Mouse (Mus musculus): ENCODE results near the gene Tmem135. TPM values are rescaled to one million over a fixed set of nuclear protein-coding genes. Genes with fewer than 3 reads are reported as not detected.

Gene Tmem135
- polyA plus RNA-seq, 1 experiment, result not detected

DNA sequence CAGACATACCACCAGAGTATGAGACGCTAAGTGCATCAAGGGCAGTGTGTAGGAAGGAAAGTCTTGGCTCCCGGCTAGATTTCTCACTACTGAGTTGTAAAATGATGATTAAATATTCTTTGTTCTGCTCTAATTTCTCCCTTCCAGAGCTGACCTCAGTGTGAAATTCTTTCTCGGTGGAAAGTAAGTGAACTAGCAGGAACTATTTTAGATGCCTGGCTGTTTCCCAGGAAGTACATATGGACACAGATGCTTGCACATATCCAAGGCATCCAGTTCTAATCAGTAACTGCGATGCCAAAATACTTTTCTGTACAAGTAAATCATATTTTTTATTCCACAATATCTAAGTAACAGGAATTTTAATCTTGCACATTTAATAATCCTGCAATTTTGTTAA, 220.1 kb downstream of the Tmem135 start:
- H3K4me1 ChIP-seq (ENCODE audit: control insufficient read depth, insufficient read depth, low read length), result no peaks in the 10 kb centered on the region
- no peak overlapping the region for H3K27ac ChIP-seq (ENCODE audit: insufficient read depth, low read depth, low read length)
- 70% methylated on average over 4 of the region's 4 CpGs for WGBS
- H3K4me3 ChIP-seq (ENCODE audit: insufficient read depth, low read depth, low read length), result no peak overlapping the region
- TF ChIP-seq POLR2A (IDR thresholded peaks at IDR 0.05; ENCODE audit: insufficient read depth, low read depth, low read length) (no peak), CTCF (IDR thresholded peaks at IDR 0.05; ENCODE audit: insufficient read depth, low read depth, low read length) (no peak)

DNA sequence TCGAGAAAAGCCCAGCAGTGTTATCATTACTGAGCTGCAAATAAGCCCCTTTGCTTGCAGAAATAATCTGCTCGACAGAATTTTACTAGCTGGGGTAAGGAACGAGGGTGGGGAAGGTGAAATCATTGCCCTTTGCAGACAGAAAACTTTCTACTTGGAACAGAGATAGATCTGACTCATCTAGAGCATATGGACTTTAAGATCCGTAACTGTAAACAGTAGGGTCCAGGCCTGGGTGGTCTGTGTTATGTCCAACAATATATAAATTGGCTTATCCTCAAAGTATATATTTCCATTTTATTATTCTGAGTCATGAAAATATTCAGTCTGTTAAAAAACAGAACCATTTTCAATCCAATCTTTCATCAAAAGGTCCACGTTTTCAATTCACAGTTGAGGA, 221.1 kb downstream of the Tmem135 start:
- TF ChIP-seq CTCF (IDR thresholded peaks at IDR 0.05; ENCODE audit: insufficient read depth, low read depth, low read length) (no peak), POLR2A (IDR thresholded peaks at IDR 0.05; ENCODE audit: insufficient read depth, low read depth, low read length) (no peak)
- no peaks in the 10 kb centered on the region for H3K4me1 ChIP-seq (ENCODE audit: control insufficient read depth, insufficient read depth, low read length)
- 72% methylated on average over 5 of the region's 5 CpGs for WGBS
- H3K27ac ChIP-seq (ENCODE audit: insufficient read depth, low read depth, low read length), result no peak overlapping the region
- no peak overlapping the region for H3K4me3 ChIP-seq (ENCODE audit: insufficient read depth, low read depth, low read length)

DNA sequence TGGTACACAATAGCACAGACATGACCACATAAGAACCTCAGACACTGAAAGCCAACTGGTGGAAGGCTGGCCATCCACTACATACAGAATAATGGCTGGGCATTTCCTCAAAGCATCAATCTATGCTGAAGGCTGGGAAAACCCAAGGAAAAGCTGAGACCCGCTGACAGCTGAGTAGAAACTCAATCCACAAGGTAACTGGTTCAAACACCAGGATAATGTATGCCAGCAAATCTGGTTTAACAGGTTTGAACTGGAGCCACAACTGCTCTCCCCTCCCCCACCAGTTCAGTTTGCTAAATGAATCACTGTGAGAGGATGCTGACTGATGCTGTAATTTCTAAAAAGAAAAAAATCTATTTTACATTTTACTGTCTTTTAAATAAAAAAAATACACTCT, 222.7 kb downstream of the Tmem135 start:
- no peaks in the 10 kb centered on the region for H3K4me1 ChIP-seq (ENCODE audit: control insufficient read depth, insufficient read depth, low read length)
- 73% methylated on average over 1 of the region's 1 CpGs for WGBS
- H3K27ac ChIP-seq (ENCODE audit: insufficient read depth, low read depth, low read length), result no peak overlapping the region
- H3K4me3 ChIP-seq (ENCODE audit: insufficient read depth, low read depth, low read length), result no peak overlapping the region
- no peak for TF ChIP-seq POLR2A (IDR thresholded peaks at IDR 0.05; ENCODE audit: insufficient read depth, low read depth, low read length)
- TF ChIP-seq CTCF (IDR thresholded peaks at IDR 0.05; ENCODE audit: insufficient read depth, low read depth, low read length), result no peak

DNA sequence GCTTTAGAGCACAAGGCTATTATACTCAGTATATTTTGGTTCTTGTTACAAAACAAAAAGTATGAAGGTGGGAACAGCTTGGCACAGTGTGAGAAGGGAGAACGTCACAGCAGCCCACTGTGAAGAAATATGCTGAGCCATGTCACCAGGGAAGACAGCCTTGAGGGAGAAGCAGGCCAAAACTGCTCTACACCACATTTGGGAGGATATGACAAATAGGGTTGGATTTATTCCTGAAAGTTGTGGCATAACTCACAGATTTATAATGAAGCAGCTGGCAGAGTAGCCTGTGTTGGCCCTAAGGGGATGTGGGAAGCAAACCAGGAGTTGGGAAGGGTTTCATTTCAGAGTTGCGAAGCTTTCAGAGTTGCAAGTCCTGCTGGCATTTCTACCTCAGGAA, 225.4 kb downstream of the Tmem135 start:
- Histone ChIP-seq H3K4me3 (ENCODE audit: insufficient read depth, low read depth, low read length) (no peak overlapping the region), H3K27ac (ENCODE audit: insufficient read depth, low read depth, low read length) (no peak overlapping the region), H3K4me1 (ENCODE audit: control insufficient read depth, insufficient read depth, low read length) (no peaks in the 10 kb centered on the region)
- 78% methylated on average over 2 of the region's 2 CpGs for whole genome bisulfite sequencing
- TF ChIP-seq CTCF (IDR thresholded peaks at IDR 0.05; ENCODE audit: insufficient read depth, low read depth, low read length) (no peak), POLR2A (IDR thresholded peaks at IDR 0.05; ENCODE audit: insufficient read depth, low read depth, low read length) (no peak)

DNA sequence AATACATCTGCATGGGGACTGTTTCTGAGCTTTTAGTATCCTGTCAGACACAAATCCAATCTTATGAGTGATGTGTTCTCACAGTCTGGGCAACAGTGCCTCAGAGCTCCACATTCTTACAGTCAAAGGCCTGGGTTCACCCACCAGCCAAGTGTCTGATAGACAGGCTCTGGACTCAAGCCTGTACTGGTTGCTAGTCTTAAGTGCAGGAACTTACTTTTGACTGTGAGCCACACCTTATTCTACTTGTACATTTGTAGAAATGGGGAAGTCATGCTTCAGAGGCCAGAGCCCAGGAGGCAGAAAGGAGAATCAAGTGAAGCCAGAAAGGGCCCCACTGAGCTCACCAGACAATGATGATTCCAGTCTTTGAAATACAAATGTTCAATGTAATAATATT, 226.1 kb downstream of the Tmem135 start:
- no peaks in the 10 kb centered on the region for H3K4me1 ChIP-seq (ENCODE audit: control insufficient read depth, insufficient read depth, low read length)
- TF ChIP-seq POLR2A (IDR thresholded peaks at IDR 0.05; ENCODE audit: insufficient read depth, low read depth, low read length) (no peak), CTCF (IDR thresholded peaks at IDR 0.05; ENCODE audit: insufficient read depth, low read depth, low read length) (no peak)
- no peak overlapping the region for H3K4me3 ChIP-seq (ENCODE audit: insufficient read depth, low read depth, low read length)
- H3K27ac ChIP-seq (ENCODE audit: insufficient read depth, low read depth, low read length), result no peak overlapping the region

DNA sequence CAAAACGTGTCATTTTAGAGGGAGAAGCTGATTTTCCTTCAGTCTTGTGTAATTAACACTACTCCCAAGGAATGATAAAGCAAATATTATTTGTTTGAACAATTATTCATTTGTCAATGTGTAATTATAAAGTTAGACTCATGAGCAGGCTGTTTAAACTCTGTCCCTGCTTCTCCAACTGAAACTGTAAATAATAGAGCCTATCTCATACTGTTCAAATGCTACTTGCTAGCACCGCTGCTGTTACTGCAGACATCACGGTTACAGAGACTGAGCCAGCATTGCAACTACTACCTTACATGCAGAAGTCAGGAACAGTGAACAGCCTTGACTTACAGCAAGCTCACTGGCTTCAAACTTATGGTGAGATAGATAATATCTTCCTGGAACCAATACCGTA, 229.6 kb downstream of the Tmem135 start:
- no peak overlapping the region for H3K4me3 ChIP-seq (ENCODE audit: insufficient read depth, low read depth, low read length)
- no peaks in the 10 kb centered on the region for H3K4me1 ChIP-seq (ENCODE audit: control insufficient read depth, insufficient read depth, low read length)
- TF ChIP-seq CTCF (IDR thresholded peaks at IDR 0.05; ENCODE audit: insufficient read depth, low read depth, low read length) (no peak), POLR2A (IDR thresholded peaks at IDR 0.05; ENCODE audit: insufficient read depth, low read depth, low read length) (no peak)
- H3K27ac ChIP-seq (ENCODE audit: insufficient read depth, low read depth, low read length), result no peak overlapping the region
- 84% methylated on average over 4 of the region's 4 CpGs for WGBS

DNA sequence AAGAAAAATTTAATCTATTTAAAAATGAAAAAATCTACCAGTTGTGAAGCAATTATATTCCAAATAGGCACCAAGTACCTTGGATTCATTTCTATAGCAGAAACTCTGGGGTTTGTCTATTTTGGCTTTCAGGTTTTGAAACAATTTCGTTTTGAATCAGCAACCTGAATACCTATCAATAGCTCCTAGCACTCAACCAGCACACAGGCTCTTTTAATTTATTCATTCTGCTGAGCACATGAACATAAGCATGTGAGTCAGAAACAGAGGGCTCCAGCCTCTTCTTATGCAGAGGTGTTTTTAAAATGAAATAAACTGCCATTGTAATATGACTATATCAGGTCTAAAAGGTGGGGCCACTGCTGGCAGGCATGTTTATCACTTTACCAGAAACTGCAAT, 231.0 kb downstream of the Tmem135 start:
- 49% methylated on average over 1 of the region's 1 CpGs for WGBS

DNA sequence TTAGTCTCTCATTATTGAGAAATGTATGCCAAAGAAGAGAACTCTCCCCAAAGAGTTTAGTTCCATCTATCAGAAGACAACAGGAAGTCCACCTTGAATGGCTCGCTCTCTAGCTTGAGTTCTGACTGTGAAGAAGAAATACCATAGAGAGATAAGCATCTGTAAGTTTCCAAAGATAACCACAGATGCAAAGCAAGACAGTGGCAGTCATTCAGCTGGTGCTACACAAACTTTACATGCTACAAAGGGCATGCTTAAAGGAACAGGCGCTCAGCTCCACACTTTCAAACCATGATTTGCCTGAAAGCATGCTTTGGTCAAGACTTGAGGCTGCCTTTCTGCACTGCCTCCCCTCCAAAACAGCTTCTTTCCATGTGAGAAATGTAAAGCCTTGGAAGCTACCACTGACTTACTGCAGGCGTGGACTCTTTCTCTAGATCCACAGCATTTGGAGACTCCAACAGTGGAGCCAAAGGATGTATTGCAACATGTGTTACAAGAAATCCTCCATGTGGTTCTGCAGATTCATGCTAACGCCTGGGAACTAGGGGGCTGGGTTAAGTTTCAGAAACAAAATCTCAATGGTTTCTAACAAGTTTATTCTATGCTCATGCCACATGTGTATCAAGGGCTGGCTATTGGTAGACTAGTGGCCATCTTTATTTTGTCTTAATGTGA, 232.1 kb downstream of the Tmem135 start:
- Histone ChIP-seq H3K4me3 (ENCODE audit: insufficient read depth, low read depth, low read length) (no peak overlapping the region), H3K4me1 (ENCODE audit: control insufficient read depth, insufficient read depth, low read length) (no peaks in the 10 kb centered on the region), H3K27ac (ENCODE audit: insufficient read depth, low read depth, low read length) (no peak overlapping the region)
- TF ChIP-seq POLR2A (IDR thresholded peaks at IDR 0.05; ENCODE audit: insufficient read depth, low read depth, low read length) (no peak), CTCF (IDR thresholded peaks at IDR 0.05; ENCODE audit: insufficient read depth, low read depth, low read length) (no peak)
- 95% methylated on average over 4 of the region's 4 CpGs for WGBS

More for the DNA sequence above, 231.0 kb downstream of the Tmem135 start:
- no peak for TF ChIP-seq CTCF (IDR thresholded peaks at IDR 0.05; ENCODE audit: insufficient read depth, low read depth, low read length)
- TF ChIP-seq POLR2A (IDR thresholded peaks at IDR 0.05; ENCODE audit: insufficient read depth, low read depth, low read length), result no peak
- H3K4me3 ChIP-seq (ENCODE audit: insufficient read depth, low read depth, low read length), result no peak overlapping the region
- no peaks in the 10 kb centered on the region for H3K4me1 ChIP-seq (ENCODE audit: control insufficient read depth, insufficient read depth, low read length)
- H3K27ac ChIP-seq (ENCODE audit: insufficient read depth, low read depth, low read length), result no peak overlapping the region

DNA sequence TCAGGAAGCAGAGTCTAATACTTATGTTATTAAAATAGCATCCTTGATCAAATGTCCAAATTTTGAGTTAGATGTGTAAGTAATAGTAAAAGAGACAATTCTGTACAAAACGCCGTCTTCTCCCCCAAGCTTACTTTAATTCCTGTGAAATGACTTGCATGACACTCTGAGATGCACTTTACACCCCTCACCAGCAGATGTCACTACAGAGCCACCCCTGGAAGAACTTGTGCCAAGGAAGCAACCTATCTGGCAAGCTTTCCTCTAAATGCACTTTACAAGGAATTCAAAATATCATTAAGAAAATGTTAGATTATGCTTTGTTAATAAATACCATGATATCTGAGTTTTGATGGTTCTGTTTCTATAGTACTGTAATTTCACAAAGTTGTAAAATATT, 235.4 kb downstream of the Tmem135 start:
- Histone ChIP-seq H3K4me3 (ENCODE audit: insufficient read depth, low read depth, low read length) (no peak overlapping the region), H3K4me1 (ENCODE audit: control insufficient read depth, insufficient read depth, low read length) (no peaks in the 10 kb centered on the region), H3K27ac (ENCODE audit: insufficient read depth, low read depth, low read length) (no peak overlapping the region)
- 10% methylated on average over 2 of the region's 2 CpGs for WGBS
- TF ChIP-seq CTCF (IDR thresholded peaks at IDR 0.05; ENCODE audit: insufficient read depth, low read depth, low read length) (no peak), POLR2A (IDR thresholded peaks at IDR 0.05; ENCODE audit: insufficient read depth, low read depth, low read length) (no peak)

DNA sequence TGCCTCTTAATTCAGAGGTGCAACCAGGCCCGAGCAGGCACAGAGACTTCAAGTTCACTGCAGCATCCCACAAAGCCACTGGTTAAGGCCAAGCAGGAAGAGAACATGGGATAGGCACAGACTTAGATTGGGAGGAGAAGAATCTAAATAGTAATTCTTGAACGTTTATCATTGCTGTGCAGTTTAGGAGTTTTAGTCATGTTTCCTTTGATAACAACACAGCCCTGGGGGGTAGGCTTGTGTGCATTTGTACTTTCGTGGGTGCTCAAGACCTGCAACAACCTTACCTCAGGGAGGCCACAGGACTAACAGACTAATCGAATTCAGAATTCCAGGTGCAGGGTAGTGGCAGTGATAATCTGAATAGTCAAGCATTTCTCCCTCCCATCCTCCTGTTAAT, 238.5 kb downstream of the Tmem135 start:
- TF ChIP-seq CTCF (IDR thresholded peaks at IDR 0.05; ENCODE audit: insufficient read depth, low read depth, low read length) (no peak), POLR2A (IDR thresholded peaks at IDR 0.05; ENCODE audit: insufficient read depth, low read depth, low read length) (no peak)
- Histone ChIP-seq H3K4me3 (ENCODE audit: insufficient read depth, low read depth, low read length) (no peak overlapping the region), H3K4me1 (ENCODE audit: control insufficient read depth, insufficient read depth, low read length) (no peaks in the 10 kb centered on the region), H3K27ac (ENCODE audit: insufficient read depth, low read depth, low read length) (no peak overlapping the region)
- WGBS, result 82% methylated on average over 4 of the region's 4 CpGs
